14 mouse cellular contexts compared by ENCODE assay signal in the genomic region with DNA sequence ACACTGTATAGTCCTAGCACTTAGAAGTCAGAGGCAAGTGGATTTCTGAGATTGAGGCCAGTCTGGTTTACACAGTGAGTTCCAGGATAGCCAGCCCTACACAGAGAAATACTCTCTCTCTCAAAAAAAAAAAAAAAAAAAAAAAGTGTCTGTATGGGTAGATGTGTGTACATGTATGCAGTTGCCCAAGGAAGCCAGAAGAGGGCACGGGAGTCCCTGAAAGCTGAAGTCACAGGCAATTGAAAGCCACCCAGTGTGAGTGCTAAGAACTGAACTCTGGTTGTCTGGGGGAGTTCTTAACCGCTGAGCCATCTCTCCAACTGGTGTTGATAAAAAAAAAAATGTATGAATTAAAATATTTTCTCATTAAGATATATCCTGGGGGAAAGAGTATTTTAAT. TPM values are rescaled to one million over a fixed set of nuclear protein-coding genes. Genes with fewer than 3 reads are reported as not detected.
DNase-seq lines count a peak whose midpoint lies in the region; ATAC-seq and TF ChIP-seq lines count a peak whose summit lies in the region.
"Had no signal": no experiment of that assay in that cellular context is flagged by ENCODE, and none has a peak within 500 bp of the region (broad histone marks: within the 10 kb centered on the region; RNA-seq: fewer than 3 reads in every experiment).

No protein-coding gene starts in this region.

- H3K27ac ChIP-seq in midbrain, postnatal 0 days (ENCODE audit: low read depth, low read length), result no peak overlapping the region
- no peak overlapping the region for H3K27ac ChIP-seq in midbrain, embryonic 10.5 days (replicated peaks)
- H3K27ac ChIP-seq: heart, embryonic 13.5 days; hindbrain, embryonic 12.5 days had no signal

- no peak overlapping the region for H3K9ac ChIP-seq in midbrain, postnatal 0 days (replicated peaks; ENCODE audit: low read length, poor library complexity, severe bottlenecking)
- H3K9ac ChIP-seq: heart, embryonic 13.5 days; hindbrain, embryonic 12.5 days had no signal

- no peak for ATAC-seq in CD4-positive, CD25-positive, alpha-beta regulatory T cell, adult 4 months
- no peak for ATAC-seq in midbrain, postnatal 0 days (ENCODE audit: low FRiP score)

- H3K9me3 ChIP-seq in midbrain, postnatal 0 days (ENCODE audit: low read length), result no peaks in the 10 kb centered on the region
- H3K9me3 ChIP-seq in midbrain, embryonic 10.5 days (replicated peaks), result no peaks in the 10 kb centered on the region
- H3K9me3 ChIP-seq: hindbrain, embryonic 12.5 days had no signal

- peak; percentile 54 for TF ChIP-seq CTCF in midbrain, postnatal 0 days (IDR thresholded peaks at IDR 0.05)

- intact Hi-C loops in heart, postnatal 14 days (cut with DNase I), result no loop called here

- WGBS in midbrain, postnatal 0 days, result 86% methylated on average over 2 of the region's 2 CpGs
- WGBS in midbrain, embryonic 10.5 days, result 81% methylated on average over 2 of the region's 2 CpGs

- no peak overlapping the region for H3K4me3 ChIP-seq in midbrain, postnatal 0 days (ENCODE audit: low read depth, low read length)
- H3K4me3 ChIP-seq in midbrain, embryonic 10.5 days, result no peak overlapping the region
- H3K4me3 ChIP-seq: heart, embryonic 13.5 days; hindbrain, embryonic 12.5 days had no signal

- no peaks in the 10 kb centered on the region for H3K36me3 ChIP-seq in midbrain, postnatal 0 days (ENCODE audit: insufficient read depth, low read length)
- H3K36me3 ChIP-seq in midbrain, embryonic 10.5 days, result no peaks in the 10 kb centered on the region
- no peaks in the 10 kb centered on the region for H3K36me3 ChIP-seq in splenic B cell, adult 2 months (ENCODE audit: control insufficient read depth, insufficient read depth, low read length, poor library complexity, severe bottlenecking)
- H3K36me3 ChIP-seq: heart, embryonic 13.5 days; hindbrain, embryonic 12.5 days had no signal

- no peaks in the 10 kb centered on the region for H3K27me3 ChIP-seq in midbrain, postnatal 0 days (ENCODE audit: insufficient read depth, low read length)
- peaks cover 26% of the 10 kb centered on the region for H3K27me3 ChIP-seq in midbrain, embryonic 10.5 days (ENCODE audit: low read depth, poor library complexity, severe bottlenecking)
- peaks cover 2% of the 10 kb centered on the region for H3K27me3 ChIP-seq in splenic B cell, adult 2 months (ENCODE audit: control insufficient read depth, insufficient read depth, low read length, poor library complexity, severe bottlenecking)

- H3K4me1 ChIP-seq in midbrain, postnatal 0 days (ENCODE audit: insufficient read depth, low read length), result peaks cover 7% of the 10 kb centered on the region; the same call in 1 of the 2 replicates
- H3K4me1 ChIP-seq in midbrain, embryonic 10.5 days, result peaks cover 19% of the 10 kb centered on the region

- DNase-seq in CD4-positive, CD25-positive, alpha-beta regulatory T cell, adult 2 months (ENCODE audit: low read depth, low spot score), result peak; percentile 60
- peak; percentile 51 for DNase-seq in midbrain, postnatal 0 days (ENCODE audit: low spot score)
- DNase-seq in midbrain, embryonic 10.5 days (ENCODE audit: low spot score), result no peak
- DNase-seq in ZHBTc4 (ENCODE audit: low read depth, low spot score), result peak; percentile 88
- peak; percentile 33 for DNase-seq in splenic B cell, adult 2 months (ENCODE audit: low read depth, low spot score)
- DNase-seq in heart, postnatal 14 days, result no peak
- DNase-seq in kidney, adult 11 months, result no peak
- DNase-seq: adrenal gland, postnatal 36 days; cerebellum, postnatal 25 days; layer of hippocampus, adult 9-11 months; lung, postnatal 4 days had no signal

- H3K4me2 ChIP-seq in midbrain, postnatal 0 days (ENCODE audit: low read depth, low read length, poor library complexity, severe bottlenecking), result no peak overlapping the region
- H3K4me2 ChIP-seq: heart, embryonic 13.5 days; hindbrain, embryonic 12.5 days had no signal

RNA-seq across cellular contexts. Expression of gene Bicdl1, which starts 3.1 kb away (rescaled TPM):
- 10 to 100 TPM; 15.7 to 17.7 TPM for polyA plus RNA-seq in CD4-positive, CD25-positive, alpha-beta regulatory T cell, adult 4 months (2017; shearing (Covaris generic))
- 185 and 195 TPM in 2 replicates for total RNA-seq in midbrain, postnatal 0 days (2014; rRNA removed)
- 34.4 and 35.7 TPM in 2 replicates for polyA plus RNA-seq in midbrain, postnatal 0 days (2015; fragmentation: Nextera tagmentation; extraction: Ambion mirVana)
- 12.1 and 16.2 TPM in 2 replicates for polyA plus RNA-seq in midbrain, embryonic 10.5 days (2016; fragmentation: Nextera tagmentation; extraction: Ambion mirVana)
- total RNA-seq in heart, postnatal 14 days (2021), result 1 to 10 TPM; 8.2 to 8.5 TPM

Comparison
In these comparisons a context has a peak if more than half of its experiments do, and no peak if none do; other contexts are left out.
1. DNase-seq: peak in CD4-positive, CD25-positive, alpha-beta regulatory T cell, adult 2 months (single experiment), midbrain, postnatal 0 days (single experiment), ZHBTc4 (single experiment) and splenic B cell, adult 2 months (single experiment); none in midbrain, embryonic 10.5 days (single experiment), heart, postnatal 14 days (0 of 2) and kidney, adult 11 months (single experiment).